Mouse (Mus musculus) embryo, embryonic 10.5 days (tissue): ENCODE data around the gene Gm10642.

Source experiments
- DNase-seq: peaks from one replicate; pipeline ENCODE4 v3.0.0-alpha.2; 2015; ENCODE audit warnings: low spot score

Gm10642 gene

GRCm38 (mm10) chr9:70673656-70674055, 17.6 kb downstream of the Gm10642 start:
- no peak for DNase-seq

GRCm38 (mm10) chr9:70675117-70675516, 19.1 kb downstream of the Gm10642 start:
- DNase-seq, result no peak

GRCm38 (mm10) chr9:70675961-70676360, 19.9 kb downstream of the Gm10642 start:
- DNase-seq, result no peak

- DNase-seq, result peak; percentile 98
These were observed 22.7 kb downstream of the Gm10642 start, which contains the start of gene Adam10 for GRCm38 (mm10) chr9:70678682-70679131. TSS of gene Adam10 (plus strand) at chr9:70678997.

- peak; percentile 64 for DNase-seq
These were observed 23.4 kb downstream of the Gm10642 start for GRCm38 (mm10) chr9:70679132-70680091.

- DNase-seq, result no peak
These were observed 26.2 kb downstream of the Gm10642 start for GRCm38 (mm10) chr9:70682202-70682601.

GRCm38 (mm10) chr9:70688301-70688968, 32.4 kb downstream of the Gm10642 start:
- no peak for DNase-seq

GRCm38 (mm10) chr9:70689926-70690325, 33.9 kb downstream of the Gm10642 start:
- DNase-seq, result no peak

GRCm38 (mm10) chr9:70690579-70690978, 34.5 kb downstream of the Gm10642 start:
- DNase-seq, result no peak

- no peak for DNase-seq
These were observed 36.0 kb downstream of the Gm10642 start for GRCm38 (mm10) chr9:70691772-70692693.

- DNase-seq, result no peak
These were observed 39.7 kb downstream of the Gm10642 start for GRCm38 (mm10) chr9:70695723-70696122.

GRCm38 (mm10) chr9:70698090-70698489, 42.0 kb downstream of the Gm10642 start:
- DNase-seq, result no peak

GRCm38 (mm10) chr9:70703597-70704203, 47.6 kb downstream of the Gm10642 start:
- DNase-seq, result no peak

GRCm38 (mm10) chr9:70706444-70706843, 50.4 kb downstream of the Gm10642 start:
- no peak for DNase-seq
